Mouse (Mus musculus) hematopoietic stem cell, adult 5-6 weeks (primary cell): ENCODE results near the gene Pus7. TPM values are rescaled to one million over a fixed set of nuclear protein-coding genes. Genes with fewer than 3 reads are reported as not detected.
"Not testable (repeated sequence)": the region's sequence is repeated elsewhere in the genome, so short reads cannot be mapped to it uniquely, and the experiment has no call there.

Experiments
- ATAC-seq, 2 experiments: fragments of 125-278 bp in 1 of 2; replicated peaks in 1 of 2; 2 replicates each; pipeline ENCODE4 v1.8.0; 2016 to 2017; ENCODE audit warnings: inconsistent platforms in 2 of 2, mild to moderate bottlenecking in 2 of 2, moderate number of reproducible peaks in 2 of 2, low read depth in 1 of 2, moderate TSS enrichment in 1 of 2; ENCODE audit not compliant: low FRiP score in 2 of 2, poor library complexity in 2 of 2, severe bottlenecking in 2 of 2, insufficient read depth in 1 of 2, low TSS enrichment in 1 of 2
- total RNA-seq: library from RNA; stranded (forward); fragments of 172-1452, 232-1000 nt; gene quantifications from 2 replicates; pipeline ENCODE4 v1.2.3, GENCODE M21; 2017

Pus7 gene
- total RNA-seq, 1 experiment from 2014 or later = 55.2 TPM

DNA sequence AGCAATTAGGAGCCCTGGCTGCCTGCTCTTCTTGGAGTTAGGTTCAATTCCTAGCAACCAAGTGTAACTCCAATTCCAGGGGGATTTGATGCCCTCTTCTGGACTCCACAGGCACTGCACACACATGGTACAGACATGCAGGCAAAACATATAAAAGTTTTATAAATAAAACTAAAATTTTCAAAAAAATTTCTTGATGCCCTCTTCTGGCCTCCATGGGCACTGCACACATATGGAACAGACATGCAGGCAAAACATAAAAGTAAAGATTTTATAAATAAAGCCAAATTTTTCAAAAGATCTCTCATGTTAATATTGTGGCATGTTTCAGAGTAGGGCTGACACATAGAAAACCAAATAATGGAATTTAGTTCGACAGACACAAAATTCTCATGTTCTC is 73.8 kb downstream of the Pus7 start:
- ATAC-seq = no peak

DNA sequence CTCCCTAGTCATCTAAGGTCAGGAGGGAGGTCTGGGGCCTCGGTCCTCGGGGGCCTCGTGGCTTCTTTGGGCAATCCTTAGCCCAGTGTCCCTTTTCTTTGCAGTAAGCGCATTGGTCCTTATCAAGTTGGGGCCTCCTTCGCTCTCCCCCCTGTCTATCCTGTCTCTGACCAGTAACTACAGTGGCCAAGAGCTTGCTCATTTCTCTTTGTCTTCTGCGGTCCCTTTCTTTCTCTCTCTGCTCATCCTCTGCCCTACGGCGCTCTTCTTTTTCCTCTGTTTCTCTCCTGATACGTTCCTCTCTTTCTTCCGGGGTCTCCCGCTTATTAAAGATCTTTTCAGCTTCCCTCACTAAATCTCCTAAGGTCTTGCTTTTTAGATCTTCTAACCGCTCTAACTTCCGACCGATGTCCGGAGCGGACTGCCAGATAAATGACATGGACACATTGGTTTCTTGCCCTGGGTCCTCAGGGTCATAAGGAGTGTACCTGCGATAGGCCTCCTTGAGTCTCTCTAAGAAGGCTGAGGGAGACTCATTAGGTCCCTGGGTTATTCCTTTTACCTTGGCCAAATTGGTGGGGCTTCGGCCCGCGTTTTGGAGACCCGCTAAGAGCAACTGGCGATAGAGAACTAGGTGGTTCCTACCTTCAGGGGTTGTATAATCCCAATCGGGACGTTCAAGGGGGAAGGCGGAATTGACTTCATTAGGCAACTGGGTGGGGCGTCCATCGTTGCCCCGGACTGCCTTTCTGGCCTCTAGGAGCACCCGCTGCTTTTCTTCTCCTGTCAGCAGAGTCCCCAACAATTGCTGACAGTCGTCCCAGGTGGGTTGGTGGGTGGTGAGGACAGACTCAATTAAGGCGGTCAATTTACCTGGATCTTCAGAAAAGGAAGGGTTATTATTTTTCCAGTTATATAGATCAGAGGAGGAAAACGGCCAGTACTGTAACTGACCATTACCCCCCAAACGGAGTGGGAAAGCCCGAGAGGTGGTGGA is 76.6 kb downstream of the Pus7 start:
- not testable (repeated sequence) for ATAC-seq

- ATAC-seq = no peak
Measured at GRCm38 (mm10) chr5:23697457-23697856, 86.1 kb downstream of the Pus7 start.

Other genes with a start within 250 kb of the Pus7 start
- gene Srpk2, start 99.1 kb downstream of the Pus7 start, total RNA-seq = 57.6 and 61.7 TPM in 2 replicates
- 26.3 and 41.6 TPM in 2 replicates for gene Rint1, start 4.0 kb upstream of the Pus7 start, total RNA-seq
- gene Tomm7, start 60.5 kb upstream of the Pus7 start, total RNA-seq = 218 and 225 TPM in 2 replicates
- 19.6 and 20.2 TPM in 2 replicates for gene Fam126a, start 247.0 kb upstream of the Pus7 start, total RNA-seq